Mouse (Mus musculus): ENCODE measurements around the gene Ddx55. TPM values are rescaled to one million over a fixed set of nuclear protein-coding genes. Genes with fewer than 3 reads are reported as not detected.

Ddx55 gene
- polyA plus RNA-seq, 1 experiment from 2014 or later: 14.1 TPM

- H3K27me3 ChIP-seq (ENCODE audit: insufficient read depth, low read length): no peaks in the 10 kb centered on the region
- peak; percentile 7 for DNase-seq
- no peak overlapping the region for H3K27ac ChIP-seq (ENCODE audit: low read depth)
- no peaks in the 10 kb centered on the region for H3K9me3 ChIP-seq (ENCODE audit: low read depth, low read length)
- no peak overlapping the region for H3K4me2 ChIP-seq
- no peak for ATAC-seq (ENCODE audit: insufficient read depth)
- WGBS: 77% methylated on average over 10 of the region's 10 CpGs
- TF ChIP-seq CTCF (IDR thresholded peaks at IDR 0.05; ENCODE audit: low read depth): peak; percentile 26; the same call in 1 of the 2 replicates
- no peak overlapping the region for H3K9ac ChIP-seq
- H3K4me3 ChIP-seq (ENCODE audit: low read depth, low read length): no peak overlapping the region
- H3K4me1 ChIP-seq (ENCODE audit: insufficient read depth): no peaks in the 10 kb centered on the region
- no peaks in the 10 kb centered on the region; the same call in 1 of the 2 replicates for H3K36me3 ChIP-seq (ENCODE audit: insufficient read depth)
These were observed 58.3 kb downstream of the Ddx55 start for GRCm38 (mm10) chr5:124610965-124611364.

- Histone ChIP-seq H3K4me1 (ENCODE audit: insufficient read depth) (no peaks in the 10 kb centered on the region), H3K9me3 (ENCODE audit: low read depth, low read length) (no peaks in the 10 kb centered on the region), H3K9ac (no peak overlapping the region), H3K4me3 (ENCODE audit: low read depth, low read length) (no peak overlapping the region), H3K36me3 (ENCODE audit: insufficient read depth) (no peaks in the 10 kb centered on the region; the same call in 1 of the 2 replicates), H3K27me3 (ENCODE audit: insufficient read depth, low read length) (no peaks in the 10 kb centered on the region), H3K27ac (ENCODE audit: low read depth) (peak overlapping the region; percentile 70), H3K4me2 (no peak overlapping the region)
- no peak for TF ChIP-seq CTCF (IDR thresholded peaks at IDR 0.05; ENCODE audit: low read depth)
- WGBS: 78% methylated on average over 11 of the region's 11 CpGs
- ATAC-seq (ENCODE audit: insufficient read depth): peak; percentile 47; the same call in 1 of the 2 replicates
- peak; percentile 61 for DNase-seq
These were observed 62.0 kb downstream of the Ddx55 start for GRCm38 (mm10) chr5:124614709-124615108.

- H3K36me3 ChIP-seq (ENCODE audit: insufficient read depth): no peaks in the 10 kb centered on the region
- no peak overlapping the region for H3K9ac ChIP-seq
- H3K4me2 ChIP-seq: no peak overlapping the region
- DNase-seq: no peak
- WGBS: 77% methylated on average over 10 of the region's 10 CpGs
- no peak overlapping the region for H3K27ac ChIP-seq (ENCODE audit: low read depth)
- H3K9me3 ChIP-seq (ENCODE audit: low read depth, low read length): no peaks in the 10 kb centered on the region
- H3K4me3 ChIP-seq (ENCODE audit: low read depth, low read length): no peak overlapping the region
- no peak for TF ChIP-seq CTCF (IDR thresholded peaks at IDR 0.05; ENCODE audit: low read depth)
- no peak for ATAC-seq (ENCODE audit: insufficient read depth)
- no peaks in the 10 kb centered on the region for H3K27me3 ChIP-seq (ENCODE audit: insufficient read depth, low read length)
- H3K4me1 ChIP-seq (ENCODE audit: insufficient read depth): no peaks in the 10 kb centered on the region
These were observed 66.0 kb downstream of the Ddx55 start for GRCm38 (mm10) chr5:124618711-124619110.

Other genes with a start within 250 kb of the Ddx55 start
- gene Mphosph9, start 224.9 kb upstream of the Ddx55 start, polyA plus RNA-seq (2014; fragmentation: Nextera tagmentation; extraction: Ambion mirVana): 19.2 and 20.7 TPM in 2 replicates
- 14.5 and 15.2 TPM in 2 replicates for gene 2810006K23Rik, start 224.8 kb upstream of the Ddx55 start, polyA plus RNA-seq (2014; fragmentation: Nextera tagmentation; extraction: Ambion mirVana)
- gene Cdk2ap1, start 189.8 kb upstream of the Ddx55 start, polyA plus RNA-seq (2014; fragmentation: Nextera tagmentation; extraction: Ambion mirVana): 193 and 259 TPM in 2 replicates
- 85.6 and 88.6 TPM in 2 replicates for gene Sbno1, start 126.9 kb upstream of the Ddx55 start, polyA plus RNA-seq (2014; fragmentation: Nextera tagmentation; extraction: Ambion mirVana)
- 87.7 and 97.5 TPM in 2 replicates for gene Kmt5a, start 112.9 kb upstream of the Ddx55 start, polyA plus RNA-seq (2014; fragmentation: Nextera tagmentation; extraction: Ambion mirVana)
- gene Rilpl2, start 74.5 kb upstream of the Ddx55 start, polyA plus RNA-seq (2014; fragmentation: Nextera tagmentation; extraction: Ambion mirVana): 28.7 and 29.2 TPM in 2 replicates
- gene Snrnp35, start 69.7 kb upstream of the Ddx55 start, polyA plus RNA-seq (2014; fragmentation: Nextera tagmentation; extraction: Ambion mirVana): 10.7 and 10.8 TPM in 2 replicates
- gene Rilpl1, start 21.5 kb upstream of the Ddx55 start, polyA plus RNA-seq (2014; fragmentation: Nextera tagmentation; extraction: Ambion mirVana): 20.3 and 21.1 TPM in 2 replicates
- gene Tmed2, start 12.2 kb upstream of the Ddx55 start, polyA plus RNA-seq (2014; fragmentation: Nextera tagmentation; extraction: Ambion mirVana): 588 and 646 TPM in 2 replicates
- gene Eif2b1, start 26.3 kb downstream of the Ddx55 start, polyA plus RNA-seq (2014; fragmentation: Nextera tagmentation; extraction: Ambion mirVana): 78.0 and 81.6 TPM in 2 replicates
- 71.0 and 74.4 TPM in 2 replicates for gene Gtf2h3, start 26.3 kb downstream of the Ddx55 start, polyA plus RNA-seq (2014; fragmentation: Nextera tagmentation; extraction: Ambion mirVana)
- 41.6 and 47.0 TPM in 2 replicates for gene Atp6v0a2, start 75.7 kb downstream of the Ddx55 start, polyA plus RNA-seq (2014; fragmentation: Nextera tagmentation; extraction: Ambion mirVana)
- 0.05 and 0.07 TPM in 2 replicates for gene Dnah10, start 172.2 kb downstream of the Ddx55 start, polyA plus RNA-seq (2014; fragmentation: Nextera tagmentation; extraction: Ambion mirVana)

Data from lung, embryonic 14.5 days (tissue).